Mouse (Mus musculus): ENCODE results near the gene 1110059E24Rik.

GRCm38 (mm10) chr19:21589888-21590287 lies 62.9 kb downstream of the 1110059E24Rik start:
- TF ChIP-seq CTCF (IDR thresholded peaks at IDR 0.05; ENCODE audit: control insufficient read depth, insufficient read depth, insufficient read length) (no peak), USF1 (IDR thresholded peaks at IDR 0.05; ENCODE audit: low read depth) (no peak), CEBPB (IDR thresholded peaks at IDR 0.05; ENCODE audit: low read depth) (no peak), MAX (IDR thresholded peaks at IDR 0.05) (no peak), MYOD1 (IDR thresholded peaks at IDR 0.05; ENCODE audit: control insufficient read depth, insufficient read length, low read depth) (no peak), MYOG (IDR thresholded peaks at IDR 0.05; ENCODE audit: control insufficient read depth, extremely low read depth, insufficient read length) (no peak), FOSL1 (IDR thresholded peaks at IDR 0.05; ENCODE audit: insufficient read depth, low read length, poor library complexity, severe bottlenecking) (no peak)
